Mouse (Mus musculus) ES-E14 (cell line): Measurements from ENCODE around the gene Zfp385b.

ENCODE experiments used
- HCFC1 ChIP-seq: IDR thresholded peaks from 2 replicates; pipeline ENCODE4 v1.6.1; 2012; ENCODE audit warnings: low read length, inconsistent platforms, borderline replicate concordance; ENCODE audit not compliant: insufficient read depth
- MAFK ChIP-seq: IDR thresholded peaks from 2 replicates; pipeline ENCODE4 v1.6.1; 2014; ENCODE audit warnings: mild to moderate bottlenecking, low read depth, low read length, inconsistent platforms; ENCODE audit not compliant: insufficient read depth
- ZNF384 ChIP-seq: IDR thresholded peaks from 2 replicates; pipeline ENCODE4 v1.6.1; 2012; ENCODE audit warnings: low read depth, low read length, inconsistent platforms

GRCm38 (mm10) chr2:77775247-77775880, 44.1 kb downstream of the Zfp385b start:
- no peak for TF ChIP-seq MAFK
- no peak for TF ChIP-seq ZNF384
- TF ChIP-seq HCFC1, result no peak
